16 mouse cellular contexts compared by ENCODE assay signal in the genomic region with DNA sequence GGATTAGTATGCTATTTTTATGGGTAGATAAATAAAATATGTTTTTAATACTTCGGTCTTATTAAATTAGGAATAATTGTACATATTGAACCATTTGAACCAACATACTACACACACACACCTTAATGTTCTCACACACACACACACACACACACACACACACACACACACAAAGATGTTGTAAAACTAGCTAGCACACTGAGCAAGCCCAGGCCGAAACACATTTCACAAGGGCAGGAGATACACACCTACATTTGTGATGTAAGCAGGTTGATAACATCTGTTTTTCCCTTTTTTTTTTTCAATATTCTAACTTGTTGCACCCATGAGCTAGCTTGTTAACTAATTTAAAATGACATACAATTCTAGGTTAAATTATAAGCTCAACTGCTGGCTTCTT.
DNase-seq lines count a peak whose midpoint lies in the region; ATAC-seq and TF ChIP-seq lines count a peak whose summit lies in the region.
"Had no signal": no experiment of that assay in that cellular context is flagged by ENCODE, and none has a peak within 500 bp of the region (broad histone marks: within the 10 kb centered on the region; RNA-seq: fewer than 3 reads in every experiment).

No protein-coding gene starts in this region.

- no peak overlapping the region for H3K9ac ChIP-seq in forebrain, embryonic 13.5 days
- no peak overlapping the region for H3K9ac ChIP-seq in forebrain, postnatal 0 days
- no peak overlapping the region for H3K9ac ChIP-seq in heart, embryonic 14.5 days (ENCODE audit: low read length)
- no peak overlapping the region for H3K9ac ChIP-seq in heart, embryonic 11.5 days (ENCODE audit: low read depth, low read length)
- no peak overlapping the region for H3K9ac ChIP-seq in liver, adult 2 months (ENCODE audit: low read depth, low read length)
- H3K9ac ChIP-seq in liver, embryonic 12.5 days, result no peak overlapping the region
- H3K9ac ChIP-seq: hindbrain, embryonic 14.5 days; limb, embryonic 12.5 days; liver, embryonic 14.5 days; lung, embryonic 14.5 days had no signal

- H3K79me2 ChIP-seq in liver, adult 2 months (ENCODE audit: control insufficient read depth, insufficient read depth, low read length), result no peaks in the 10 kb centered on the region
- no peaks in the 10 kb centered on the region for H3K79me2 ChIP-seq in myocyte (ENCODE audit: control insufficient read depth, insufficient read depth)

- no peak overlapping the region for H3K4me2 ChIP-seq in forebrain, embryonic 13.5 days
- H3K4me2 ChIP-seq in forebrain, postnatal 0 days (ENCODE audit: low read depth), result no peak overlapping the region
- H3K4me2 ChIP-seq in heart, embryonic 14.5 days (ENCODE audit: low read length), result peak overlapping the region; percentile 45; the same call in 1 of the 2 replicates
- no peak overlapping the region for H3K4me2 ChIP-seq in heart, embryonic 11.5 days
- H3K4me2 ChIP-seq in liver, embryonic 12.5 days, result no peak overlapping the region
- peak overlapping the region; percentile 66 for H3K4me2 ChIP-seq in myocyte (ENCODE audit: low read depth)
- H3K4me2 ChIP-seq: limb, embryonic 12.5 days had no signal

- WGBS in forebrain, embryonic 13.5 days, result 100% methylated on average over 2 of the region's 2 CpGs
- 76% methylated on average over 2 of the region's 2 CpGs for WGBS in forebrain, postnatal 0 days
- 93% methylated on average over 2 of the region's 2 CpGs for WGBS in heart, embryonic 14.5 days
- 89% methylated on average over 2 of the region's 2 CpGs for WGBS in heart, embryonic 11.5 days (ENCODE audit: insufficient replicate concordance)
- 34% methylated on average over 2 of the region's 2 CpGs for WGBS in liver, adult 2 months
- 75% methylated on average over 2 of the region's 2 CpGs for WGBS in liver, embryonic 12.5 days (ENCODE audit: insufficient replicate concordance)

- H3K4me1 ChIP-seq in forebrain, embryonic 13.5 days, result peaks cover 23% of the 10 kb centered on the region
- H3K4me1 ChIP-seq in forebrain, postnatal 0 days (ENCODE audit: insufficient read depth), result peaks cover 7% of the 10 kb centered on the region
- H3K4me1 ChIP-seq in heart, embryonic 14.5 days (ENCODE audit: control insufficient read depth in 2 of 2, insufficient read depth in 2 of 2, low read length in 2 of 2), result peaks cover 6 to 18% of the 10 kb centered on the region in 2 experiments
- peaks cover 10% of the 10 kb centered on the region for H3K4me1 ChIP-seq in heart, embryonic 11.5 days (ENCODE audit: control insufficient read depth, insufficient read depth, low read length)
- H3K4me1 ChIP-seq in liver, adult 2 months (ENCODE audit: control insufficient read depth, insufficient read depth, low read length), result peaks cover 7% of the 10 kb centered on the region
- no peaks in the 10 kb centered on the region for H3K4me1 ChIP-seq in liver, embryonic 12.5 days

- no peak overlapping the region for H3K4me3 ChIP-seq in forebrain, embryonic 13.5 days
- H3K4me3 ChIP-seq in forebrain, postnatal 0 days (ENCODE audit: low read depth, low read length), result no peak overlapping the region
- no peak overlapping the region for H3K4me3 ChIP-seq in heart, embryonic 14.5 days (ENCODE audit: control insufficient read depth in 1 of 2, insufficient read depth in 1 of 2, low read depth in 1 of 2, low read length in 2 of 2)
- no peak overlapping the region for H3K4me3 ChIP-seq in heart, embryonic 11.5 days (ENCODE audit: low read depth, low read length)
- H3K4me3 ChIP-seq in liver, adult 2 months (ENCODE audit: insufficient read depth, low read depth, low read length), result no peak overlapping the region
- H3K4me3 ChIP-seq in liver, embryonic 12.5 days, result no peak overlapping the region
- H3K4me3 ChIP-seq in myocyte, result no peak overlapping the region
- H3K4me3 ChIP-seq: heart, embryonic 10.5 days; limb, embryonic 12.5 days had no signal

- no peaks in the 10 kb centered on the region for H3K9me3 ChIP-seq in forebrain, embryonic 13.5 days (replicated peaks)
- H3K9me3 ChIP-seq in forebrain, postnatal 0 days (ENCODE audit: low read length), result no peaks in the 10 kb centered on the region
- H3K9me3 ChIP-seq in heart, embryonic 14.5 days (ENCODE audit: control insufficient read depth, low read length), result no peaks in the 10 kb centered on the region
- H3K9me3 ChIP-seq in heart, embryonic 11.5 days (replicated peaks; ENCODE audit: control insufficient read depth, low read length), result no peaks in the 10 kb centered on the region
- no peaks in the 10 kb centered on the region for H3K9me3 ChIP-seq in liver, embryonic 12.5 days (replicated peaks)
- H3K9me3 ChIP-seq: heart, embryonic 10.5 days; limb, embryonic 12.5 days had no signal

- TF ChIP-seq POLR2A in liver, adult 2 months (IDR thresholded peaks at IDR 0.05; ENCODE audit: extremely low read depth, insufficient read depth, low read length), result no peak
- no peak for TF ChIP-seq POLR2A in myocyte (IDR thresholded peaks at IDR 0.05; ENCODE audit: insufficient read length, low read depth)

- no peaks in the 10 kb centered on the region for H3K36me3 ChIP-seq in forebrain, embryonic 13.5 days (ENCODE audit: poor library complexity, severe bottlenecking)
- no peaks in the 10 kb centered on the region for H3K36me3 ChIP-seq in forebrain, postnatal 0 days (ENCODE audit: insufficient read depth)
- H3K36me3 ChIP-seq in heart, embryonic 14.5 days (ENCODE audit: control insufficient read depth, insufficient read depth, low read length), result no peaks in the 10 kb centered on the region
- no peaks in the 10 kb centered on the region for H3K36me3 ChIP-seq in heart, embryonic 11.5 days (ENCODE audit: control insufficient read depth, insufficient read depth, low read length)
- H3K36me3 ChIP-seq in liver, adult 2 months (ENCODE audit: control insufficient read depth, insufficient read depth, low read length), result no peaks in the 10 kb centered on the region
- H3K36me3 ChIP-seq in liver, embryonic 12.5 days, result no peaks in the 10 kb centered on the region
- no peaks in the 10 kb centered on the region for H3K36me3 ChIP-seq in myocyte (ENCODE audit: control insufficient read depth, insufficient read depth)
- H3K36me3 ChIP-seq: heart, embryonic 10.5 days; limb, embryonic 12.5 days had no signal

- ATAC-seq in forebrain, embryonic 13.5 days, result no peak
- ATAC-seq in forebrain, postnatal 0 days, result no peak
- ATAC-seq in heart, embryonic 14.5 days (ENCODE audit: insufficient number of reproducible peaks, insufficient read depth, low FRiP score, low read depth), result no peak
- no peak for ATAC-seq in heart, embryonic 11.5 days (replicated peaks; ENCODE audit: insufficient number of reproducible peaks, low FRiP score, low TSS enrichment)
- no peak for ATAC-seq in liver, embryonic 12.5 days
- ATAC-seq: intestine, postnatal 0 days had no signal

- no peak for TF ChIP-seq CTCF in forebrain, postnatal 0 days (IDR thresholded peaks at IDR 0.05; ENCODE audit: low read depth)
- no peak for TF ChIP-seq CTCF in liver, adult 2 months (IDR thresholded peaks at IDR 0.05; ENCODE audit: low read depth, low read length)

- H3K27me3 ChIP-seq in forebrain, embryonic 13.5 days, result no peaks in the 10 kb centered on the region
- no peaks in the 10 kb centered on the region for H3K27me3 ChIP-seq in forebrain, postnatal 0 days (ENCODE audit: insufficient read depth, low read length)
- H3K27me3 ChIP-seq in heart, embryonic 14.5 days (ENCODE audit: control insufficient read depth, insufficient read depth, low read length), result no peaks in the 10 kb centered on the region
- no peaks in the 10 kb centered on the region for H3K27me3 ChIP-seq in heart, embryonic 11.5 days (ENCODE audit: control insufficient read depth, insufficient read depth, low read length)
- H3K27me3 ChIP-seq in liver, adult 2 months (ENCODE audit: control insufficient read depth, insufficient read depth, low read length), result no peaks in the 10 kb centered on the region
- no peaks in the 10 kb centered on the region for H3K27me3 ChIP-seq in liver, embryonic 12.5 days (replicated peaks)
- H3K27me3 ChIP-seq in myocyte (ENCODE audit: control insufficient read depth, insufficient read depth, insufficient read length), result no peaks in the 10 kb centered on the region
- H3K27me3 ChIP-seq: limb, embryonic 12.5 days had no signal

- no peak for DNase-seq in forebrain, postnatal 0 days
- no peak for DNase-seq in liver, adult 2 months (ENCODE audit: extremely low read depth, low read depth, low spot score)
- no peak for DNase-seq in thymus, adult 18-20 months
- DNase-seq: embryo, embryonic 11 days; spleen, adult 18-20 months had no signal

- 0 out of 2 replicates have a peak overlapping the region, but pooled peaks have one; percentile 40 for H3K27ac ChIP-seq in forebrain, embryonic 13.5 days
- H3K27ac ChIP-seq in forebrain, postnatal 0 days (ENCODE audit: low read depth, low read length), result no peak overlapping the region
- peak overlapping the region in 1 of 2 experiments; percentile 54; a peak in 1 of 4 replicates for H3K27ac ChIP-seq in heart, embryonic 14.5 days (replicated peaks in 1 of 2; ENCODE audit: control insufficient read depth in 1 of 2, insufficient read depth in 1 of 2, low read depth in 2 of 2, low read length in 2 of 2)
- no peak overlapping the region for H3K27ac ChIP-seq in heart, embryonic 11.5 days (ENCODE audit: low read depth, low read length)
- peak overlapping the region; percentile 48; the same call in 1 of the 2 replicates for H3K27ac ChIP-seq in liver, adult 2 months (replicated peaks; ENCODE audit: insufficient read depth, low read depth, low read length)
- H3K27ac ChIP-seq in liver, embryonic 12.5 days, result no peak overlapping the region
- H3K27ac ChIP-seq: heart, embryonic 10.5 days; hindbrain, embryonic 14.5 days; limb, embryonic 12.5 days; liver, embryonic 14.5 days had no signal

- H3ac ChIP-seq in myocyte (ENCODE audit: control insufficient read depth, insufficient read length), result no peak overlapping the region

TF ChIP-seq in myocyte, 11 proteins besides CTCF, POLR2A, EP300 and RAD21:
- TF ChIP-seq USF1 (IDR thresholded peaks at IDR 0.05; ENCODE audit: low read depth) (no peak), POLR2AphosphoS2 (IDR thresholded peaks at IDR 0.05; ENCODE audit: insufficient read length, low read depth) (no peak), TCF12 (IDR thresholded peaks at IDR 0.05; ENCODE audit: insufficient read depth, poor library complexity, severe bottlenecking) (no peak), SRF (IDR thresholded peaks at IDR 0.05; ENCODE audit: control insufficient read depth, insufficient read length, low read depth) (no peak), MYOG (IDR thresholded peaks at IDR 0.05; ENCODE audit: control insufficient read depth in 1 of 3, insufficient read depth in 1 of 3, insufficient read length in 2 of 3, low read depth in 2 of 3) (no peak), MAX (IDR thresholded peaks at IDR 0.05; ENCODE audit: low read depth) (no peak), REST (IDR thresholded peaks at IDR 0.05; ENCODE audit: insufficient read depth, insufficient read length) (no peak), MYOD1 (IDR thresholded peaks at IDR 0.05; ENCODE audit: control insufficient read depth in 1 of 3, insufficient read length in 2 of 3, low read depth in 2 of 3) (no peak), CEBPB (IDR thresholded peaks at IDR 0.05; ENCODE audit: insufficient read depth, poor library complexity, severe bottlenecking) (no peak), E2F4 (IDR thresholded peaks at IDR 0.05; ENCODE audit: insufficient read depth) (no peak), TCF3 (IDR thresholded peaks at IDR 0.05; ENCODE audit: insufficient read length, low read depth) (no peak)

Comparison
In these comparisons a context has a peak if more than half of its experiments do, and no peak if none do; other contexts are left out.
1. H3K27ac ChIP-seq: peak in forebrain, embryonic 13.5 days (single experiment) and liver, adult 2 months (single experiment); none in forebrain, postnatal 0 days (single experiment), heart, embryonic 11.5 days (single experiment) and liver, embryonic 12.5 days (single experiment).
2. H3K4me2 ChIP-seq: peak in heart, embryonic 14.5 days (single experiment) and myocyte (single experiment); none in forebrain, embryonic 13.5 days (single experiment), forebrain, postnatal 0 days (single experiment), heart, embryonic 11.5 days (single experiment) and liver, embryonic 12.5 days (single experiment).